Mouse (Mus musculus): ENCODE data around the gene Wt1.

DNA sequence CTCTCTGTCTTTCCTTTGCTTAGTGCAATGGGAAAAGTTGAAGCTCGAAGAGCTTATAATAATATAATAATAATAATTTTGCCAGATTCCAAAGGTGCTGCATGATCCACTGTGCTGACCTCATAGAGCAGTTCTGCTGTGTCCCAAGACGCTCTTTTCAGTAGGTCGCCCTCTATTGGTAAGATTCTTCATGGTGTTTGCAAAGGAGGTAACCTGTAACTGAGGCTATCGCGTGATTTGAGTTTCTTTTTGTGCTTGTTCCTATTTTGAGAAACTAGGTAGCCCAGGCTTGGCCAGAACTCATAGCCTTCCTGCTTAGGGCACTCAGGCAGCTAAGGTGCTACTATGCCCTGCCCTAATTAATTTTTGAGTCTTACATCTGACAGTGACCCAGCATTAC lies 63.0 kb downstream of the Wt1 start:
- TF ChIP-seq CTCF (IDR thresholded peaks at IDR 0.05; ENCODE audit: extremely low read depth, insufficient read depth, insufficient read length, insufficient replicate concordance) (no peak), POLR2A (IDR thresholded peaks at IDR 0.05; ENCODE audit: low read depth, low read length) (no peak)
